Mouse (Mus musculus) ES-E14 (cell line): ENCODE measurements around the gene Wap. TPM values are rescaled to one million over a fixed set of nuclear protein-coding genes. Genes with fewer than 3 reads are reported as not detected.

Source experiments
- DNase-seq: peaks from one replicate; pipeline ENCODE4 v3.0.0-alpha.2; 2013; ENCODE audit warnings: low read depth, low spot score
- H3K27ac ChIP-seq: 2 replicates; pipeline ENCODE4 v1.5.1; 2012; ENCODE audit warnings: low read depth, mild to moderate bottlenecking, low read length, moderate library complexity, mixed read lengths; ENCODE audit not compliant: poor library complexity, insufficient read depth, severe bottlenecking
- H3K36me3 ChIP-seq: 2 replicates; pipeline ENCODE4 v1.6.1; 2012; ENCODE audit warnings: mild to moderate bottlenecking, low read length, moderate library complexity, mixed read lengths; ENCODE audit not compliant: control insufficient read depth, poor library complexity, insufficient read depth, severe bottlenecking
- H3K4me1 ChIP-seq, 2 experiments: fragments of 150-350 bp in 1 of 2; sonication (generic) in 1 of 2; 2 replicates each; pipeline ENCODE4 v1.6.1; 2012; ENCODE audit warnings: low read length in 2 of 2, mild to moderate bottlenecking in 1 of 2, mixed read lengths in 1 of 2; ENCODE audit not compliant: control insufficient read depth in 2 of 2, insufficient read depth in 2 of 2, poor library complexity in 1 of 2
- H3K4me3 ChIP-seq, 2 experiments: fragments of 150-350 bp in 1 of 2; sonication (generic) in 1 of 2; 2 replicates each; pipeline ENCODE4 v1.5.1; 2012; ENCODE audit warnings: low read length in 2 of 2, low read depth in 1 of 2, mild to moderate bottlenecking in 1 of 2, mixed read lengths in 1 of 2; ENCODE audit not compliant: insufficient read depth in 1 of 2, poor library complexity in 1 of 2, severe bottlenecking in 1 of 2
- H3K9ac ChIP-seq: 2 replicates; pipeline ENCODE4 v1.6.1; 2012; ENCODE audit warnings: low read depth, mild to moderate bottlenecking, low read length, mixed read lengths; ENCODE audit not compliant: poor library complexity, insufficient read depth, severe bottlenecking
- H3K9me3 ChIP-seq: fragments of 150-350 bp; sonication (generic); 2 replicates; pipeline ENCODE4 v1.6.1; 2012; ENCODE audit warnings: low read depth, mild to moderate bottlenecking, low read length; ENCODE audit not compliant: control insufficient read depth, insufficient read depth
- CHD2 ChIP-seq: IDR thresholded peaks from 2 replicates; pipeline ENCODE4 v1.6.1; 2014; ENCODE audit warnings: mild to moderate bottlenecking, low read depth, low read length, inconsistent platforms
- HCFC1 ChIP-seq: IDR thresholded peaks from 2 replicates; pipeline ENCODE4 v1.6.1; 2012; ENCODE audit warnings: low read length, inconsistent platforms, borderline replicate concordance; ENCODE audit not compliant: insufficient read depth
- MAFK ChIP-seq: IDR thresholded peaks from 2 replicates; pipeline ENCODE4 v1.6.1; 2014; ENCODE audit warnings: mild to moderate bottlenecking, low read depth, low read length, inconsistent platforms; ENCODE audit not compliant: insufficient read depth
- ZC3H11A ChIP-seq: IDR thresholded peaks from 2 replicates; pipeline ENCODE4 v1.6.1; 2012; ENCODE audit warnings: low read depth, mild to moderate bottlenecking, inconsistent platforms, low read length, borderline replicate concordance
- ZNF384 ChIP-seq: IDR thresholded peaks from 2 replicates; pipeline ENCODE4 v1.6.1; 2012; ENCODE audit warnings: low read depth, low read length, inconsistent platforms
- in situ Hi-C, 2 experiments: fragments of 600-800 bp; cut with MboI; formaldehyde crosslinking; loops; one replicate each; pipeline ENCODE4 v1.15.1; 2025; ENCODE audit warnings: low sequenced_read_pairs in 2 of 2, inconsistent platforms in 1 of 2; ENCODE audit not compliant: unreplicated experiment in 2 of 2
- total RNA-seq: library from RNA; depleted of rRNA; stranded (reverse); fragments of 300-350 nt; gene quantifications from 2 replicates; pipeline ENCODE4 v1.2.3, GENCODE M21; 2012

The Wap gene
- total RNA-seq, 1 experiment: not detected

- no peak for DNase-seq
- Histone ChIP-seq H3K27ac (no peak overlapping the region), H3K9me3 (no peaks in the 10 kb centered on the region), H3K36me3 (no peaks in the 10 kb centered on the region), H3K4me1 (peaks cover 0 to 2% of the 10 kb centered on the region in 2 experiments; a peak in 1 of 4 replicates), H3K4me3 (no peak overlapping the region), H3K9ac (no peak overlapping the region)
- TF ChIP-seq HCFC1: no peak
- no peak for TF ChIP-seq CHD2
- TF ChIP-seq MAFK: no peak
- no peak for TF ChIP-seq ZC3H11A
- TF ChIP-seq ZNF384: no peak
- in situ Hi-C loops: no loop called here
Measured at GRCm38 (mm10) chr11:6639072-6639471, 635 bp upstream of the Wap start.

GRCm38 (mm10) chr11:6636150-6636549 is 2.3 kb downstream of the Wap start:
- no peak overlapping the region for H3K9ac ChIP-seq
- no peak overlapping the region for H3K4me3 ChIP-seq
- in situ Hi-C loops: no loop called here
- no peak for DNase-seq
- H3K27ac ChIP-seq: no peak overlapping the region
- TF ChIP-seq ZNF384 (no peak), HCFC1 (no peak), CHD2 (no peak), MAFK (no peak), ZC3H11A (no peak)
- no peaks in the 10 kb centered on the region for H3K36me3 ChIP-seq
- H3K4me1 ChIP-seq: peaks cover 0 to 2% of the 10 kb centered on the region in 2 experiments; a peak in 1 of 4 replicates
- no peaks in the 10 kb centered on the region for H3K9me3 ChIP-seq

GRCm38 (mm10) chr11:6629655-6630054 is 8.8 kb downstream of the Wap start:
- peaks cover 4% of the 10 kb centered on the region for H3K36me3 ChIP-seq
- no peak for DNase-seq
- no peak overlapping the region for H3K4me3 ChIP-seq
- TF ChIP-seq CHD2 (no peak), MAFK (no peak), HCFC1 (no peak), ZNF384 (no peak), ZC3H11A (0 out of 2 replicates have a peak, but pooled peaks have one; percentile 11)
- peaks cover 3 to 5% of the 10 kb centered on the region in 2 experiments; a peak in 1 of 4 replicates for H3K4me1 ChIP-seq
- no peak overlapping the region for H3K9ac ChIP-seq
- H3K9me3 ChIP-seq: no peaks in the 10 kb centered on the region
- in situ Hi-C loops: no loop called here
- H3K27ac ChIP-seq: no peak overlapping the region

GRCm38 (mm10) chr11:6628568-6628967 is 9.9 kb downstream of the Wap start:
- Histone ChIP-seq H3K4me3 (no peak overlapping the region), H3K4me1 (peaks cover 2 to 3% of the 10 kb centered on the region in 2 experiments; a peak in 1 of 4 replicates), H3K36me3 (peaks cover 14% of the 10 kb centered on the region), H3K9ac (no peak overlapping the region), H3K27ac (no peak overlapping the region), H3K9me3 (no peaks in the 10 kb centered on the region)
- DNase-seq: peak; percentile 64
- TF ChIP-seq HCFC1 (no peak), CHD2 (no peak), ZNF384 (no peak), ZC3H11A (no peak), MAFK (no peak)
- in situ Hi-C loops: no loop called here

GRCm38 (mm10) chr11:6627731-6628130 is 10.7 kb downstream of the Wap start:
- TF ChIP-seq HCFC1 (no peak), MAFK (no peak), CHD2 (no peak), ZNF384 (no peak), ZC3H11A (no peak)
- Histone ChIP-seq H3K9ac (no peak overlapping the region), H3K4me3 (no peak overlapping the region), H3K9me3 (no peaks in the 10 kb centered on the region), H3K27ac (no peak overlapping the region), H3K4me1 (peaks cover 2 to 3% of the 10 kb centered on the region in 2 experiments; a peak in 1 of 4 replicates), H3K36me3 (peaks cover 23% of the 10 kb centered on the region)
- DNase-seq: no peak
- in situ Hi-C loops: no loop called here
